Mouse (Mus musculus) neural tube, embryonic 10.5 days (tissue): ENCODE results near the gene Kcnip3.

Source experiments
- DNase-seq: peaks from one replicate; pipeline ENCODE4 v3.0.0-alpha.2; 2017; ENCODE audit warnings: low spot score; ENCODE audit errors: extremely low spot score

Gene Kcnip3

GRCm38 (mm10) chr2:127471281-127471680, 50.6 kb downstream of the Kcnip3 start:
- no peak for DNase-seq

- no peak for DNase-seq
Observed at GRCm38 (mm10) chr2:127470661-127471060, 51.2 kb downstream of the Kcnip3 start.

- DNase-seq, result no peak
Observed at GRCm38 (mm10) chr2:127470183-127470582, 51.7 kb downstream of the Kcnip3 start.

GRCm38 (mm10) chr2:127462314-127462713, 59.6 kb downstream of the Kcnip3 start:
- DNase-seq, result peak; percentile 65

GRCm38 (mm10) chr2:127461351-127461750, 60.5 kb downstream of the Kcnip3 start:
- no peak for DNase-seq

GRCm38 (mm10) chr2:127459341-127459740, 62.6 kb downstream of the Kcnip3 start:
- DNase-seq, result no peak

GRCm38 (mm10) chr2:127453764-127454163, 68.1 kb downstream of the Kcnip3 start:
- DNase-seq, result peak; percentile 72

GRCm38 (mm10) chr2:127453141-127453540, 68.8 kb downstream of the Kcnip3 start:
- no peak for DNase-seq

GRCm38 (mm10) chr2:127451748-127452147, 70.1 kb downstream of the Kcnip3 start:
- DNase-seq, result no peak

- no peak for DNase-seq
Observed at GRCm38 (mm10) chr2:127449691-127450090, 72.2 kb downstream of the Kcnip3 start.

- DNase-seq, result no peak
Observed at GRCm38 (mm10) chr2:127446847-127447246, 75.0 kb downstream of the Kcnip3 start.

GRCm38 (mm10) chr2:127444055-127444789, 77.7 kb downstream of the Kcnip3 start, which contains the start of gene Fahd2a:
Fahd2a (minus strand) TSS chr2:127444565.
- DNase-seq, result peak; percentile 86

GRCm38 (mm10) chr2:127437697-127438096, 84.2 kb downstream of the Kcnip3 start:
- DNase-seq, result no peak

GRCm38 (mm10) chr2:127435554-127435953, 86.3 kb downstream of the Kcnip3 start:
- no peak for DNase-seq

GRCm38 (mm10) chr2:127435135-127435534, 86.8 kb downstream of the Kcnip3 start:
- DNase-seq, result peak; percentile 43

- no peak for DNase-seq
Observed at GRCm38 (mm10) chr2:127433487-127434295, 88.2 kb downstream of the Kcnip3 start.

- peak; percentile 42 for DNase-seq
Observed at GRCm38 (mm10) chr2:127430238-127430637, 91.7 kb downstream of the Kcnip3 start.

GRCm38 (mm10) chr2:127424977-127425376, 96.9 kb downstream of the Kcnip3 start, which contains the start of gene Gpat2:
Gpat2 (plus strand) TSS chr2:127425199.
- no peak for DNase-seq

- no peak for DNase-seq
Observed at GRCm38 (mm10) chr2:127418266-127418970, 103.5 kb downstream of the Kcnip3 start.

- DNase-seq, result no peak
Observed at GRCm38 (mm10) chr2:127416706-127417105, 105.2 kb downstream of the Kcnip3 start.

GRCm38 (mm10) chr2:127415806-127416205, 106.1 kb downstream of the Kcnip3 start:
- no peak for DNase-seq

- DNase-seq, result no peak
Observed at GRCm38 (mm10) chr2:127411126-127411525, 110.8 kb downstream of the Kcnip3 start.
